Mouse (Mus musculus): ENCODE results near the gene Hnrnpd.

The Hnrnpd gene

GRCm38 (mm10) chr5:99959236-99959936 lies 19.4 kb downstream of the Hnrnpd start:
- DNase-seq (ENCODE audit: low spot score) = no peak

- no peak for DNase-seq (ENCODE audit: low spot score)
Measured at GRCm38 (mm10) chr5:99958666-99959065, 20.1 kb downstream of the Hnrnpd start.

- no peak for DNase-seq (ENCODE audit: low spot score)
Measured at GRCm38 (mm10) chr5:99953883-99954282, 24.9 kb downstream of the Hnrnpd start.

- DNase-seq (ENCODE audit: low spot score) = no peak
Measured at GRCm38 (mm10) chr5:99952513-99952912, 26.2 kb downstream of the Hnrnpd start.

- no peak for DNase-seq (ENCODE audit: low spot score)
Measured at GRCm38 (mm10) chr5:99941776-99942502, 36.8 kb downstream of the Hnrnpd start.

GRCm38 (mm10) chr5:99941273-99941672 lies 37.5 kb downstream of the Hnrnpd start:
- no peak for DNase-seq (ENCODE audit: low spot score)

- DNase-seq (ENCODE audit: low spot score) = no peak
Measured at GRCm38 (mm10) chr5:99939440-99939839, 39.3 kb downstream of the Hnrnpd start.

- no peak for DNase-seq (ENCODE audit: low spot score)
Measured at GRCm38 (mm10) chr5:99931910-99932309, 46.8 kb downstream of the Hnrnpd start.

- DNase-seq (ENCODE audit: low spot score) = no peak
Measured at GRCm38 (mm10) chr5:99927951-99928350, 50.8 kb downstream of the Hnrnpd start.

- DNase-seq (ENCODE audit: low spot score) = no peak
Measured at GRCm38 (mm10) chr5:99922033-99922432, 56.7 kb downstream of the Hnrnpd start.

GRCm38 (mm10) chr5:99915494-99915893 lies 63.2 kb downstream of the Hnrnpd start:
- no peak for DNase-seq (ENCODE audit: low spot score)

GRCm38 (mm10) chr5:99906181-99906956 lies 72.4 kb downstream of the Hnrnpd start, which contains the start of gene Vamp9:
Gene Vamp9, plus strand, starts transcription at chr5:99906254.
- DNase-seq (ENCODE audit: low spot score) = peak; percentile 92

Data from ovary, adult 18-20 months (tissue).